In genomic region chr12:69207396-69207795, GRCm38 (mm10) we compare ENCODE assay signal across 27 mouse cellular contexts. TPM values are rescaled to one million over a fixed set of nuclear protein-coding genes. Genes with fewer than 3 reads are reported as not detected.
"Had no signal": no experiment of that assay in that cellular context is flagged by ENCODE, and none has a peak within 500 bp of the region (broad histone marks: within the 10 kb centered on the region; RNA-seq: fewer than 3 reads in every experiment).

No protein-coding gene starts in this region.

- H3K9me3 ChIP-seq: heart, embryonic 13.5 days; heart, embryonic 15.5 days; hindbrain, embryonic 10.5 days; hindbrain, embryonic 12.5 days; intestine, embryonic 15.5 days; limb, embryonic 10.5 days; limb, embryonic 12.5 days; liver, embryonic 13.5 days had no signal

- H3K4me3 ChIP-seq: gastrocnemius, adult 2 months; heart, adult 2 months; heart, embryonic 13.5 days; heart, embryonic 15.5 days; hindbrain, embryonic 10.5 days; hindbrain, embryonic 12.5 days; intestine, embryonic 15.5 days; layer of hippocampus, adult 2 months; left cerebral cortex, adult 2 months; limb, embryonic 10.5 days; limb, embryonic 12.5 days; liver, embryonic 13.5 days had no signal

- H3K9ac ChIP-seq: heart, embryonic 13.5 days; heart, embryonic 15.5 days; hindbrain, embryonic 12.5 days; hindbrain, embryonic 14.5 days; intestine, embryonic 15.5 days; limb, embryonic 12.5 days; liver, embryonic 13.5 days had no signal

- H3K4me2 ChIP-seq: heart, embryonic 11.5 days; heart, embryonic 13.5 days; heart, embryonic 15.5 days; hindbrain, embryonic 12.5 days; hindbrain, embryonic 14.5 days; intestine, embryonic 15.5 days; limb, embryonic 12.5 days; liver, embryonic 11.5 days; liver, embryonic 13.5 days had no signal

- H3K4me1 ChIP-seq: heart, embryonic 13.5 days; hindbrain, embryonic 10.5 days; hindbrain, embryonic 12.5 days; intestine, embryonic 15.5 days; limb, embryonic 10.5 days; limb, embryonic 12.5 days; liver, embryonic 13.5 days had no signal

- DNase-seq: gastrocnemius, adult 2 months; gastrocnemius, postnatal 10 days; gastrocnemius, postnatal 25 days; heart, adult 2 months; heart, postnatal 4 days; kidney, adult 18-20 months; kidney, adult 8-10 months; kidney, postnatal 10 days; kidney, postnatal 25 days; kidney, postnatal 4 days; liver; liver, embryonic 13.5 days had no signal

- H3K27ac ChIP-seq: gastrocnemius, adult 2 months; heart, adult 2 months; heart, embryonic 13.5 days; heart, embryonic 15.5 days; hindbrain, embryonic 10.5 days; hindbrain, embryonic 12.5 days; hindbrain, embryonic 14.5 days; intestine, embryonic 15.5 days; layer of hippocampus, adult 2 months; left cerebral cortex, adult 2 months; limb, embryonic 10.5 days; limb, embryonic 12.5 days; liver, embryonic 13.5 days had no signal

- ATAC-seq: hindbrain, embryonic 16.5 days; inflammation-experienced regulatory T-cells, adult 6 months; intestine, embryonic 15.5 days; intestine, postnatal 0 days had no signal

- H3K27me3 ChIP-seq: heart, embryonic 13.5 days; heart, embryonic 15.5 days; hindbrain, embryonic 12.5 days; intestine, embryonic 15.5 days; limb, embryonic 12.5 days; liver, embryonic 13.5 days had no signal

RNA-seq across cellular contexts. Expression of gene Gm49384, which starts 3.3 kb away (rescaled TPM):
- polyA plus RNA-seq: heart, adult 2 months had no signal
